In genomic region chr11:97531381-97532260, GRCm38 (mm10) we compare ENCODE assay signal across 8 mouse cellular contexts. TPM values are rescaled to one million over a fixed set of nuclear protein-coding genes. Genes with fewer than 3 reads are reported as not detected.
DNase-seq lines count a peak whose midpoint lies in the region; ATAC-seq lines count a peak whose summit lies in the region.

No protein-coding gene starts in this region.

- DNase-seq in R1 (ENCODE audit: low read depth, low spot score), result peak; percentile 94
- DNase-seq in cerebellum, postnatal 14 days, result peak; percentile 97
- peak; percentile 76 to 83 for DNase-seq in frontal cortex, postnatal 14 days (ENCODE audit: low spot score in 2 of 2)
- peak; percentile 78 to 94 for DNase-seq in layer of hippocampus, postnatal 25 days (ENCODE audit: extremely low spot score in 1 of 2, low spot score in 1 of 2)
- peak; percentile 94 for DNase-seq in lung, postnatal 14 days
- peak; percentile 77 for DNase-seq in retina, adult 2 months (ENCODE audit: low read depth, low spot score)
- DNase-seq in thymus, postnatal 25 days, result peak; percentile 90

- peak overlapping the region; percentile 64 for H3K4me2 ChIP-seq in hindbrain, embryonic 13.5 days

- H3K27me3 ChIP-seq in hindbrain, embryonic 13.5 days, result peaks cover 62% of the 10 kb centered on the region

- H3K9ac ChIP-seq in hindbrain, embryonic 13.5 days, result peak overlapping the region; percentile 60; the same call in 1 of the 2 replicates

- H3K27ac ChIP-seq in hindbrain, embryonic 13.5 days, result 0 out of 2 replicates have a peak overlapping the region, but pooled peaks have one; percentile 30

- no peaks in the 10 kb centered on the region for H3K9me3 ChIP-seq in hindbrain, embryonic 13.5 days

- ATAC-seq in hindbrain, embryonic 13.5 days (ENCODE audit: low FRiP score), result peak; percentile 64

- peak overlapping the region; percentile 36 for H3K4me3 ChIP-seq in hindbrain, embryonic 13.5 days

- H3K4me1 ChIP-seq in hindbrain, embryonic 13.5 days (replicated peaks), result peaks cover 43% of the 10 kb centered on the region

- WGBS in hindbrain, embryonic 13.5 days, result 7% methylated on average over 46 of the region's 46 CpGs

- peaks cover 68% of the 10 kb centered on the region for H3K36me3 ChIP-seq in hindbrain, embryonic 13.5 days

RNA-seq across cellular contexts. Expression of gene 4933428G20Rik, which starts 31.5 kb away (rescaled TPM):
- polyA plus RNA-seq in hindbrain, embryonic 13.5 days (2015; fragmentation: Nextera tagmentation; extraction: Ambion mirVana), result 0.96 and 1.2 TPM in 2 replicates
- under 1 TPM in 1 of 2 experiments, not detected in 1; 0.20 TPM for total RNA-seq in layer of hippocampus, postnatal 25 days (2021)

RNA-seq across cellular contexts. Expression of gene Srcin1, which starts 44.4 kb away (rescaled TPM):
- 6.0 and 7.0 TPM in 2 replicates for polyA plus RNA-seq in hindbrain, embryonic 13.5 days (2015; fragmentation: Nextera tagmentation; extraction: Ambion mirVana)
- total RNA-seq in layer of hippocampus, postnatal 25 days (2021), result 100 to 1,000 TPM; 260 to 270 TPM

Comparison
In these comparisons a context has a peak if more than half of its experiments do, and no peak if none do; other contexts are left out.
1. Peak in every context shown above with its lines: DNase-seq, ATAC-seq, H3K4me3 ChIP-seq and H3K27ac ChIP-seq.